Mouse (Mus musculus): ENCODE data around the gene AW209491. TPM values are rescaled to one million over a fixed set of nuclear protein-coding genes. Genes with fewer than 3 reads are reported as not detected.

The AW209491 gene
- 9.7 TPM for polyA plus RNA-seq (2015; fragmentation: Illumina TruSeq; extraction: RNeasy Lipid Tissue Mini Kit (QIAGEN cat#74804); ENCODE audit: insufficient read depth, low replicate concordance)

DNA sequence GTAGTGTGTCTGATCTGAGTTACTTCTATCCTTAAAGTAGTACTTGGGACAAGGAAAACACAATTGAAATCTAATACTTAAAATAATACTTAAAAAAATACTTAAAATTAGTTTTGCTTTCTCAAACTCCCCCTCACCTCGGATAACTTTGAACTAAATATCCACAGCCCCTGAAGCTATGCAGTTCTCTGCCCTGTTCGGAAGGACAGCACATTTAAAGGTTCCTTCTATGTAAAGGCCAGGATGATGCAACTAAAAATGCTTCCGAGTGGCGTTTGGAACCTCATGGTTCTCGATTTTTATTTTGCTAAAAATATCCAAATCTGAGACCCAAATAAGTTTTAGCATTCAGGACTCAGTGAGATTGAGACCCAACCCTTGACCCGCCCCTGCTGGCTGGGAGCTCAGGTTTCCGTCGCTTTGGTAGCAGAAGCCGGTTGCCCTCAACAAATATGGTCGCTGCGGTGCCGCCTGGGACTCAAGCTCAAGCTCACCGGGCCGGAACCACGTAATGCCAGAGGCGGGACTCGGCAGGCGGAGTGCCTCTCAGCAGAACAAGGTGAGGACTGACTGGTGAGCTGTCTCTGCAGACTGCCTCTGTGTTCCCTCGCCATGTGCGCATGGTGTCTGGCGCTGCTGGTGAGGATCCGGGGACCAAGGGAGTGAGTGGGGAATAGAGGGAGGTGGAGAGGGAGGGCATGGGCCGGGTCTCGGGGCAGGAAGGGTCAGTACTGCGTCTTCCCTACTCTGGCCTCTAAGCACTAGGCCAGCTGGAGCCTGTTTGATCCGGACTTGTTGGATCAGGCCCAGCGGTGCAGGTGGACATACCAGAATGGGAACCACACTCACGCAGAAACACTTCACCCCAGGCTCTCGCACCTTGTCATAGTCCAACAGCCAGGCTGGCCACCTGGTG is at the start of gene AW209491:
Gene AW209491, plus strand, starts transcription at position 429 of the 916 bp plus-strand sequence.

DNA sequence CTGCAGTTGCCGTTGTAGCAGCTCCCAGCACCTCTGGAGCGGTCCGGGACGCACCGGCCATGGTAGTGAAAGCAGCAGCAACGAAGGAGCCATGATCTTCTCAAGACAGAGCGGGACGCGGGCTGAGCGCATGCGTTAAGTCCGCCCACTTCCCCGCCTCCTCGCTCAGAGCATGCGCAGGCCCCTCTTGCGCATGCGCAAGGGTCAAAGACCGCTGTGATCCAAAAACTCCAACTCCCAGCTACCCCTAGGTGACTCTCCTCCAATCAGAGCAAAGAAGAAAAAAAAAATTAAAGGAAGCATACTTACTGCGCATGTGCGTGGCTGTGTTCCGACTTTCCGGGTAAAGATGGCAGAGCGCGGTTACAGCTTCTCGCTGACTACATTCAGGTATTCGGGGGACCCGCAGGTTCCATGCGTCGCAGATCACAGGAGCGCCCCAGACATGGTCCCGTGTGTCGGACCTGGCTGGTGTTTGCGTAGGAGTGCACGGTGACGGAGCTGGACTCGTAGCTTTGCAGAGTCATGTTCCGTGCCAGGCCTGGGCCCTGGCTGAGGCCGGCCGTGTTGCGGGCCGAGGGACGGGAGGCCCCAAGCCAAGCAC is 16.9 kb upstream of the AW209491 start, which contains the start of the genes Mrpl32 and Psma2:
Gene Mrpl32, minus strand, starts transcription at position 240 of the 604 bp plus-strand sequence.
Gene Psma2, plus strand, starts transcription at position 315 of the 604 bp plus-strand sequence.

Other genes starting within 250 kb of the AW209491 start
- 0.18 TPM for gene Hecw1, start 106.9 kb upstream of the AW209491 start, polyA plus RNA-seq (2015; fragmentation: Illumina TruSeq; extraction: RNeasy Lipid Tissue Mini Kit (QIAGEN cat#74804); ENCODE audit: insufficient read depth, low replicate concordance)
- gene Mrpl32, start 17.0 kb upstream of the AW209491 start, polyA plus RNA-seq (2015; fragmentation: Illumina TruSeq; extraction: RNeasy Lipid Tissue Mini Kit (QIAGEN cat#74804); ENCODE audit: insufficient read depth, low replicate concordance) = 70.4 TPM
- gene Psma2, start 16.9 kb upstream of the AW209491 start, polyA plus RNA-seq (2015; fragmentation: Illumina TruSeq; extraction: RNeasy Lipid Tissue Mini Kit (QIAGEN cat#74804); ENCODE audit: insufficient read depth, low replicate concordance) = 126 TPM

All from spleen, adult 10 weeks (tissue).